Mouse (Mus musculus) kidney, adult 18-20 months (tissue): ENCODE measurements at regions not wholly inside any gene's neighbourhood (a gene's known extent, or its start where the extent isn't known, plus 50 kb on each side); places are given as distances from the start of the nearest gene placed in this dataset.

ENCODE experiments used
- DNase-seq: peaks from one replicate; pipeline ENCODE4 v3.0.0; 2021

- peak; percentile 7 for DNase-seq
These were observed 177.2 kb upstream of the Scn7a start for GRCm38 (mm10) chr2:66961808-66962519.

- DNase-seq: no peak
These were observed 156.5 kb upstream of the Scn7a start for GRCm38 (mm10) chr2:66941188-66941587.

GRCm38 (mm10) chr2:66898032-66898431 is 113.3 kb upstream of the Scn7a start:
- no peak for DNase-seq

GRCm38 (mm10) chr2:66867457-66868216 is 82.9 kb upstream of the Scn7a start:
- no peak for DNase-seq
